Mouse (Mus musculus) small intestine, adult 2 months (tissue): ENCODE results near the gene Osm.

Source experiments
- CTCF ChIP-seq: fragments of 200-500 bp; IDR thresholded peaks from 2 replicates; pipeline ENCODE4 v1.5.1; 2012; ENCODE audit warnings: low read depth, mild to moderate bottlenecking, control low read depth, inconsistent platforms, low read length, moderate library complexity, mixed read lengths; ENCODE audit not compliant: insufficient replicate concordance, insufficient read length; ENCODE audit errors: extremely low read depth
- POLR2A ChIP-seq: fragments of 200-500 bp; IDR thresholded peaks from 2 replicates; pipeline ENCODE4 v1.6.1; 2012; ENCODE audit warnings: low read depth, mild to moderate bottlenecking, control low read depth, inconsistent platforms, low read length, moderate library complexity

DNA sequence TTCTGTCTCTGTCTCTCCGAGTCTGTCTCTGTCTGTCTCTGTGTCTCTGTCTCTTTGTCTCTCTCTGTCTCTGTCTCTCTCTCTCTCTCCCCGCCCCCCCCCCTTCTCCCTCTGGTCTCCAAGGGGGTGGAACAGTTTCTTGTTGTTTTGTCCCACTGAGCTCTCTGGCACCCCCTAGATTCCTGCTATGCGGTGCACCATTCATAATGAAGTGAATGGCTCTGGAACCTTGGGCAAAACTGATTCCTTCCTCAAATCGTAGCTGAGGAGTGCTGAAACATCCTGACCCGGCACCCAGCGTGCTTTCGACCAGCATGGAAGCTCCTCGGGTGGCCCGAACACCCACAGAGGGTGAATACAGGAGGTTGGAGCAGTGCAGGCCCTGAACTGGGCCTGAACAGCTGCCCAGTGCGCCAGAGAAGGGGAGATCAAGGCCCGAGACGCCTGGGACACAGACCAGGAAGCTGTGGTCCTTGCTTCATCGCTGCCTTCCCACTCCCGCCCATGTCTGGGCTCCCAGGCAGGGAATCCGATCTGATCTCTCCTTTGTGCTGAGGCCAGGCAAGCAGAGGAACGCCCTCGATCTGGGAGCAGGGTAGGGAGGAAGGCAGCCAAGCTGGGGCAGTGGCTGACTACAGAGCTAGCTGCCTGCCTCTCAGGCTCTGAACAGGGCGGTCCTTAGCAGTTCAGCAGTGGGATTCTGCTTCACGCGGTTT is 34.7 kb downstream of the Osm start:
- TF ChIP-seq POLR2A: no peak
- no peak for TF ChIP-seq CTCF
